Mouse (Mus musculus) small intestine, adult 2 months (tissue): ENCODE data around the gene Sema6d.

Experiments
- CTCF ChIP-seq: fragments of 200-500 bp; IDR thresholded peaks from 2 replicates; pipeline ENCODE4 v1.5.1; 2012; ENCODE audit warnings: low read depth, mild to moderate bottlenecking, control low read depth, inconsistent platforms, low read length, moderate library complexity, mixed read lengths; ENCODE audit not compliant: insufficient replicate concordance, insufficient read length; ENCODE audit errors: extremely low read depth
- POLR2A ChIP-seq: fragments of 200-500 bp; IDR thresholded peaks from 2 replicates; pipeline ENCODE4 v1.6.1; 2012; ENCODE audit warnings: low read depth, mild to moderate bottlenecking, control low read depth, inconsistent platforms, low read length, moderate library complexity

- TF ChIP-seq CTCF (no peak), POLR2A (no peak)
Observed at GRCm38 (mm10) chr2:124125504-124125903, 35.7 kb downstream of the Sema6d start.
